ENCODE assay signal across 9 mouse cellular contexts in the genomic region with DNA sequence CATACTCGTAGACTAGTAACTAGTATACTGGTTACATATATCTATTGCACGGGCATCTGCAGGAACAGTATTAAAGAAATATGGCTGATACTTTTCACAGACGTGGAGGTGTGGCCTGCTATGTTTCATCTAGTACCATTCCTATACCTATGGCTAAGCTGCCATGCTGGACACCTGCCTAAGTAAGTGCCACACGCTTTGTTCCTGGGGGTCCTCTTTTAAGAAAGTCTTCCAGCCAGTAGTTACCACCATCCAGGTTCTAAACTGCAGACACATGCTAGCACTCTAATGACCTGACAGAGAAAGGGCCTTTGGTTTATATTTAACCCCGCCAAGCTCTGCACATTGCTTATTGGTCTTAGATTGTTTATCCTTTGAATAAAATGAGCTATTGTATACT.
DNase-seq lines count a peak whose midpoint lies in the region; ATAC-seq and TF ChIP-seq lines count a peak whose summit lies in the region.
"Had no signal": no experiment of that assay in that cellular context is flagged by ENCODE, and none has a peak within 500 bp of the region (broad histone marks: within the 10 kb centered on the region; RNA-seq: fewer than 3 reads in every experiment).

No protein-coding gene starts in this region.

- intact Hi-C loops in gastrocnemius, adult 2 months (cut with DNase I): no loop called here

- no peak for DNase-seq in gastrocnemius, adult 2 months
- no peak for DNase-seq in gastrocnemius, postnatal 10 days
- no peak for DNase-seq in midbrain, postnatal 0 days (ENCODE audit: low spot score)
- DNase-seq in gastrocnemius, postnatal 25 days: no peak
- DNase-seq: thymus, postnatal 25 days had no signal

- H3K36me3 ChIP-seq in hindbrain, embryonic 15.5 days: no peaks in the 10 kb centered on the region
- no peaks in the 10 kb centered on the region for H3K36me3 ChIP-seq in hindbrain, embryonic 13.5 days
- no peaks in the 10 kb centered on the region for H3K36me3 ChIP-seq in midbrain, embryonic 13.5 days
- no peaks in the 10 kb centered on the region for H3K36me3 ChIP-seq in midbrain, postnatal 0 days (ENCODE audit: insufficient read depth, low read length)
- H3K36me3 ChIP-seq in stomach, embryonic 14.5 days (ENCODE audit: control insufficient read depth, insufficient read depth, low read length): no peaks in the 10 kb centered on the region

- no peak overlapping the region for H3K4me2 ChIP-seq in hindbrain, embryonic 15.5 days
- no peak overlapping the region for H3K4me2 ChIP-seq in hindbrain, embryonic 13.5 days
- H3K4me2 ChIP-seq in midbrain, embryonic 13.5 days (replicated peaks): no peak overlapping the region
- H3K4me2 ChIP-seq in midbrain, postnatal 0 days (ENCODE audit: low read depth, low read length, poor library complexity, severe bottlenecking): no peak overlapping the region
- H3K4me2 ChIP-seq in stomach, embryonic 14.5 days (replicated peaks; ENCODE audit: low read depth, low read length): no peak overlapping the region

- ATAC-seq in hindbrain, embryonic 15.5 days (ENCODE audit: low FRiP score, low read depth): no peak
- no peak for ATAC-seq in hindbrain, embryonic 13.5 days (ENCODE audit: low FRiP score)
- 0 out of 2 replicates have a peak, but pooled peaks have one; percentile 14 for ATAC-seq in midbrain, embryonic 13.5 days
- ATAC-seq in midbrain, postnatal 0 days (ENCODE audit: low FRiP score): no peak
- ATAC-seq in stomach, embryonic 14.5 days (ENCODE audit: insufficient number of reproducible peaks, insufficient read depth, low FRiP score, low read depth): no peak

- H3K27ac ChIP-seq in gastrocnemius, adult 2 months: peak overlapping the region; percentile 87
- 0 out of 2 replicates have a peak overlapping the region, but pooled peaks have one; percentile 34 for H3K27ac ChIP-seq in hindbrain, embryonic 15.5 days (replicated peaks)
- H3K27ac ChIP-seq in hindbrain, embryonic 13.5 days: no peak overlapping the region
- H3K27ac ChIP-seq in midbrain, embryonic 13.5 days: no peak overlapping the region
- H3K27ac ChIP-seq in midbrain, postnatal 0 days (ENCODE audit: low read depth, low read length): no peak overlapping the region
- H3K27ac ChIP-seq in stomach, embryonic 14.5 days (ENCODE audit: low read length): peak overlapping the region; percentile 55

- H3K9ac ChIP-seq in hindbrain, embryonic 15.5 days: no peak overlapping the region
- no peak overlapping the region for H3K9ac ChIP-seq in hindbrain, embryonic 13.5 days
- H3K9ac ChIP-seq in midbrain, embryonic 13.5 days (replicated peaks): no peak overlapping the region
- H3K9ac ChIP-seq in midbrain, postnatal 0 days (replicated peaks; ENCODE audit: low read length, poor library complexity, severe bottlenecking): no peak overlapping the region
- H3K9ac ChIP-seq in stomach, embryonic 14.5 days (replicated peaks; ENCODE audit: low read depth, low read length): no peak overlapping the region

- peaks cover 14% of the 10 kb centered on the region for H3K4me1 ChIP-seq in hindbrain, embryonic 15.5 days (replicated peaks)
- H3K4me1 ChIP-seq in hindbrain, embryonic 13.5 days (replicated peaks): peaks cover 11% of the 10 kb centered on the region
- peaks cover 11% of the 10 kb centered on the region for H3K4me1 ChIP-seq in midbrain, embryonic 13.5 days (replicated peaks)
- H3K4me1 ChIP-seq in midbrain, postnatal 0 days (ENCODE audit: insufficient read depth, low read length): no peaks in the 10 kb centered on the region
- H3K4me1 ChIP-seq in stomach, embryonic 14.5 days (ENCODE audit: control insufficient read depth, insufficient read depth, low read length): 0 out of 2 replicates have a peak, but pooled peaks cover 12% of the 10 kb centered on the region

- H3K4me3 ChIP-seq in gastrocnemius, adult 2 months: peak overlapping the region; percentile 32
- no peak overlapping the region for H3K4me3 ChIP-seq in hindbrain, embryonic 15.5 days
- H3K4me3 ChIP-seq in hindbrain, embryonic 13.5 days: no peak overlapping the region
- H3K4me3 ChIP-seq in midbrain, embryonic 13.5 days (replicated peaks): no peak overlapping the region
- no peak overlapping the region for H3K4me3 ChIP-seq in midbrain, postnatal 0 days (ENCODE audit: low read depth, low read length)
- H3K4me3 ChIP-seq in stomach, embryonic 14.5 days (ENCODE audit: low read depth, low read length): no peak overlapping the region

- TF ChIP-seq CTCF in gastrocnemius, adult 2 months (IDR thresholded peaks at IDR 0.05): no peak
- no peak for TF ChIP-seq CTCF in midbrain, postnatal 0 days (IDR thresholded peaks at IDR 0.05)

- WGBS in hindbrain, embryonic 15.5 days: 91% methylated on average over 5 of the region's 5 CpGs
- 90% methylated on average over 5 of the region's 5 CpGs for WGBS in hindbrain, embryonic 13.5 days
- 95% methylated on average over 5 of the region's 5 CpGs for WGBS in midbrain, embryonic 13.5 days
- 93% methylated on average over 5 of the region's 5 CpGs for WGBS in midbrain, postnatal 0 days
- WGBS in stomach, embryonic 14.5 days: 85% methylated on average over 5 of the region's 5 CpGs

- H3K27me3 ChIP-seq in hindbrain, embryonic 15.5 days: no peaks in the 10 kb centered on the region
- H3K27me3 ChIP-seq in hindbrain, embryonic 13.5 days: no peaks in the 10 kb centered on the region
- no peaks in the 10 kb centered on the region for H3K27me3 ChIP-seq in midbrain, embryonic 13.5 days
- no peaks in the 10 kb centered on the region for H3K27me3 ChIP-seq in midbrain, postnatal 0 days (ENCODE audit: insufficient read depth, low read length)
- H3K27me3 ChIP-seq in stomach, embryonic 14.5 days (ENCODE audit: control insufficient read depth, insufficient read depth, low read length): no peaks in the 10 kb centered on the region

- no peaks in the 10 kb centered on the region for H3K9me3 ChIP-seq in hindbrain, embryonic 15.5 days
- H3K9me3 ChIP-seq in hindbrain, embryonic 13.5 days: no peaks in the 10 kb centered on the region
- H3K9me3 ChIP-seq in midbrain, embryonic 13.5 days: no peaks in the 10 kb centered on the region
- H3K9me3 ChIP-seq in midbrain, postnatal 0 days (ENCODE audit: low read length): no peaks in the 10 kb centered on the region
- no peaks in the 10 kb centered on the region for H3K9me3 ChIP-seq in stomach, embryonic 14.5 days (ENCODE audit: control insufficient read depth, low read depth, low read length)

Comparison
In these comparisons a context has a peak if more than half of its experiments do, and no peak if none do; other contexts are left out.
1. H3K27ac ChIP-seq: peak in gastrocnemius, adult 2 months (single experiment), hindbrain, embryonic 15.5 days (single experiment) and stomach, embryonic 14.5 days (single experiment); none in hindbrain, embryonic 13.5 days (single experiment), midbrain, embryonic 13.5 days (single experiment) and midbrain, postnatal 0 days (single experiment).